Mouse (Mus musculus) olfactory bulb, adult 2 months (tissue): Measurements from ENCODE around the gene Tmem44.

Experiments
- CTCF ChIP-seq: fragments of 200-500 bp; IDR thresholded peaks from 2 replicates; pipeline ENCODE4 v1.5.1; 2012; ENCODE audit warnings: low read depth, mild to moderate bottlenecking, low read length, moderate library complexity; ENCODE audit not compliant: insufficient read depth
- POLR2A ChIP-seq: fragments of 200-500 bp; IDR thresholded peaks from 2 replicates; pipeline ENCODE4 v1.6.1; 2012; ENCODE audit warnings: mild to moderate bottlenecking, low read depth, low read length, moderate library complexity; ENCODE audit not compliant: insufficient read depth

GRCm38 (mm10) chr16:30531761-30532406, 18.8 kb downstream of the Tmem44 start:
- TF ChIP-seq CTCF (peak; percentile 80; the same call in 1 of the 2 replicates), POLR2A (no peak)
